Mouse (Mus musculus) megakaryocyte, embryonic 14.5 days (primary cell): Measurements from ENCODE around the gene Tsc22d3.

Experiments
- FLI1 ChIP-seq: IDR thresholded peaks from 2 replicates; pipeline ENCODE4 v1.6.1; 2012; ENCODE audit warnings: low read length, inconsistent platforms, mixed read lengths
- GATA1 ChIP-seq: IDR thresholded peaks from 3 replicates; pipeline ENCODE4 v1.6.1; 2012; ENCODE audit warnings: mixed read lengths, low read length, inconsistent platforms, borderline replicate concordance

GRCm38 (mm10) chrX:140530632-140531031 is 69.8 kb downstream of the Tsc22d3 start:
- TF ChIP-seq GATA1 (no peak), FLI1 (no peak)
